In the genomic region with DNA sequence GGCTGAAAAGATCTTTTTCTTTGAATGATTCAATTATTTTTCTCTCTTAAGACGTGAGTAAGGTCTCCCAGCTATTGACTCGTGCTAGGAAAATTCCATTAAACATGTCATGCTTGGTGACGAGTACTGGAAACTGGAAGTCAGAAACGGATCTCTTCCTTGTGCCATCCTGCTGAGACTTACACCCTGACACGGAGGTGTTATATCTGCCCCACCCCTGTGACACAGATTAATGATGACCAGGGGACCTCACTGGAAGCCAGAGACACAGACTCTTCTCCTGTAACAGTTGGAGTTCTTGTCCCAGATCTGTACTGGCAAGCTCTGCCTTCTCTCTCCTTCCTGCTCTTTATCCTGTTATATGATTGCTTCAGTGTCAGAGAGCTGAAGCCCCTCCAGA, we compare ENCODE assay signal across 13 mouse cellular contexts.
A peak's percentile ranks its signal among the peaks of the same experiment; 100 is the strongest.
DNase-seq lines count a peak whose midpoint lies in the region; ATAC-seq and TF ChIP-seq lines count a peak whose summit lies in the region.
"Had no signal": no experiment of that assay in that cellular context is flagged by ENCODE, and none has a peak within 500 bp of the region (broad histone marks: within the 10 kb centered on the region; RNA-seq: fewer than 3 reads in every experiment).

No protein-coding gene starts in this region.

- H3K4me2 ChIP-seq in hindbrain, embryonic 13.5 days: no peak overlapping the region
- no peak overlapping the region for H3K4me2 ChIP-seq in hindbrain, postnatal 0 days (ENCODE audit: low read depth, low read length)
- no peak overlapping the region for H3K4me2 ChIP-seq in neural tube, embryonic 13.5 days
- H3K4me2 ChIP-seq in neural tube, embryonic 15.5 days: no peak overlapping the region
- H3K4me2 ChIP-seq: midbrain, embryonic 12.5 days had no signal

- H3K4me1 ChIP-seq in cerebellum, adult 2 months (ENCODE audit: control insufficient read depth, insufficient read depth, low read length): peaks cover 15% of the 10 kb centered on the region; the same call in 1 of the 2 replicates
- H3K4me1 ChIP-seq in hindbrain, embryonic 13.5 days (replicated peaks): peaks cover 37% of the 10 kb centered on the region
- H3K4me1 ChIP-seq in hindbrain, postnatal 0 days (ENCODE audit: insufficient read depth, low read length): no peaks in the 10 kb centered on the region
- H3K4me1 ChIP-seq in neural tube, embryonic 13.5 days (replicated peaks): peaks cover 37% of the 10 kb centered on the region
- peaks cover 12% of the 10 kb centered on the region for H3K4me1 ChIP-seq in neural tube, embryonic 15.5 days
- peaks cover 22% of the 10 kb centered on the region for H3K4me1 ChIP-seq in midbrain, embryonic 10.5 days

- no peak for TF ChIP-seq POLR2A in cerebellum, adult 2 months (IDR thresholded peaks at IDR 0.05; ENCODE audit: borderline replicate concordance, insufficient read depth, low read length)

- H3K36me3 ChIP-seq in hindbrain, embryonic 13.5 days: no peaks in the 10 kb centered on the region
- H3K36me3 ChIP-seq in hindbrain, postnatal 0 days (ENCODE audit: insufficient read depth, low read length): no peaks in the 10 kb centered on the region
- no peaks in the 10 kb centered on the region; the same call in 1 of the 2 replicates for H3K36me3 ChIP-seq in neural tube, embryonic 13.5 days
- 0 out of 2 replicates have a peak, but pooled peaks cover 3% of the 10 kb centered on the region for H3K36me3 ChIP-seq in neural tube, embryonic 15.5 days
- no peaks in the 10 kb centered on the region for H3K36me3 ChIP-seq in midbrain, embryonic 10.5 days
- H3K36me3 ChIP-seq: midbrain, embryonic 12.5 days had no signal

- H3K27me3 ChIP-seq in cerebellum, adult 2 months (ENCODE audit: control insufficient read depth, insufficient read depth, low read length): no peaks in the 10 kb centered on the region
- H3K27me3 ChIP-seq in hindbrain, embryonic 13.5 days: no peaks in the 10 kb centered on the region
- no peaks in the 10 kb centered on the region for H3K27me3 ChIP-seq in hindbrain, postnatal 0 days (ENCODE audit: insufficient read depth, low read length)
- H3K27me3 ChIP-seq in neural tube, embryonic 13.5 days: no peaks in the 10 kb centered on the region
- no peaks in the 10 kb centered on the region for H3K27me3 ChIP-seq in neural tube, embryonic 15.5 days (replicated peaks)
- no peaks in the 10 kb centered on the region for H3K27me3 ChIP-seq in midbrain, embryonic 10.5 days (ENCODE audit: low read depth, poor library complexity, severe bottlenecking)
- H3K27me3 ChIP-seq: midbrain, embryonic 12.5 days had no signal

- H3K9me3 ChIP-seq in hindbrain, embryonic 13.5 days: no peaks in the 10 kb centered on the region
- H3K9me3 ChIP-seq in hindbrain, postnatal 0 days (ENCODE audit: low read length): no peaks in the 10 kb centered on the region
- no peaks in the 10 kb centered on the region for H3K9me3 ChIP-seq in neural tube, embryonic 13.5 days
- H3K9me3 ChIP-seq in neural tube, embryonic 15.5 days (replicated peaks): no peaks in the 10 kb centered on the region
- H3K9me3 ChIP-seq in midbrain, embryonic 10.5 days (replicated peaks): no peaks in the 10 kb centered on the region
- H3K9me3 ChIP-seq: midbrain, embryonic 12.5 days had no signal

- no peak overlapping the region for H3K4me3 ChIP-seq in cerebellum, adult 2 months (replicated peaks; ENCODE audit: insufficient read depth, low read depth, low read length)
- no peak overlapping the region for H3K4me3 ChIP-seq in hindbrain, embryonic 13.5 days
- no peak overlapping the region for H3K4me3 ChIP-seq in hindbrain, postnatal 0 days (ENCODE audit: low read length)
- H3K4me3 ChIP-seq in neural tube, embryonic 13.5 days: no peak overlapping the region
- H3K4me3 ChIP-seq in neural tube, embryonic 15.5 days (replicated peaks): no peak overlapping the region
- H3K4me3 ChIP-seq in midbrain, embryonic 10.5 days: no peak overlapping the region
- H3K4me3 ChIP-seq: erythroblast, embryonic 14.5 days; midbrain, embryonic 12.5 days had no signal

- H3K9ac ChIP-seq in hindbrain, embryonic 13.5 days: peak overlapping the region; percentile 46; the same call in 1 of the 2 replicates
- H3K9ac ChIP-seq in hindbrain, postnatal 0 days (replicated peaks; ENCODE audit: low read length): no peak overlapping the region
- peak overlapping the region; percentile 32; the same call in 1 of the 2 replicates for H3K9ac ChIP-seq in neural tube, embryonic 13.5 days
- no peak overlapping the region for H3K9ac ChIP-seq in neural tube, embryonic 15.5 days (replicated peaks)
- H3K9ac ChIP-seq: midbrain, embryonic 12.5 days had no signal

- no peak for TF ChIP-seq CTCF in cerebellum, adult 2 months (IDR thresholded peaks at IDR 0.05; ENCODE audit: borderline replicate concordance, insufficient read depth, low read depth, low read length)
- TF ChIP-seq CTCF in hindbrain, postnatal 0 days (IDR thresholded peaks at IDR 0.05; ENCODE audit: low read depth): no peak

- DNase-seq in cerebellum, adult 2 months: no peak
- no peak for DNase-seq in cerebellum, adult 11-12 months
- DNase-seq in hindbrain, postnatal 0 days (ENCODE audit: low spot score): no peak
- DNase-seq in midbrain, embryonic 10.5 days (ENCODE audit: low spot score): no peak
- DNase-seq in adipocyte (ENCODE audit: low spot score): no peak
- DNase-seq: adrenal gland, postnatal 25 days; lung, postnatal 10 days; right cerebral cortex, adult 18-20 months had no signal

- peak overlapping the region; percentile 35; the same call in 1 of the 2 replicates for H3K27ac ChIP-seq in cerebellum, adult 2 months (ENCODE audit: insufficient read depth, low read length)
- H3K27ac ChIP-seq in hindbrain, embryonic 13.5 days: no peak overlapping the region
- H3K27ac ChIP-seq in hindbrain, postnatal 0 days: no peak overlapping the region
- no peak overlapping the region for H3K27ac ChIP-seq in neural tube, embryonic 13.5 days (replicated peaks)
- no peak overlapping the region for H3K27ac ChIP-seq in neural tube, embryonic 15.5 days (replicated peaks)
- no peak overlapping the region for H3K27ac ChIP-seq in midbrain, embryonic 10.5 days (replicated peaks)
- H3K27ac ChIP-seq: midbrain, embryonic 12.5 days had no signal

- ATAC-seq in hindbrain, embryonic 13.5 days (ENCODE audit: low FRiP score): no peak
- no peak for ATAC-seq in hindbrain, postnatal 0 days
- ATAC-seq in neural tube, embryonic 13.5 days (ENCODE audit: low read depth): no peak
- ATAC-seq in neural tube, embryonic 15.5 days (ENCODE audit: low FRiP score): no peak

- WGBS in cerebellum, adult 2 months: 9% methylated on average over 5 of the region's 5 CpGs
- WGBS in hindbrain, embryonic 13.5 days: 30% methylated on average over 5 of the region's 5 CpGs
- 30% methylated on average over 5 of the region's 5 CpGs for WGBS in hindbrain, postnatal 0 days
- 27% methylated on average over 5 of the region's 5 CpGs for WGBS in neural tube, embryonic 13.5 days
- WGBS in neural tube, embryonic 15.5 days: 31% methylated on average over 5 of the region's 5 CpGs
- WGBS in midbrain, embryonic 10.5 days: 60% methylated on average over 5 of the region's 5 CpGs

Comparison
In these comparisons a context has a peak if more than half of its experiments do, and no peak if none do; other contexts are left out.
1. H3K9ac ChIP-seq: peak in hindbrain, embryonic 13.5 days (single experiment) and neural tube, embryonic 13.5 days (single experiment); none in hindbrain, postnatal 0 days (single experiment) and neural tube, embryonic 15.5 days (single experiment).